Mouse (Mus musculus) hindbrain, embryonic 11.5 days (tissue): ENCODE results near the gene Sema3a. TPM values are rescaled to one million over a fixed set of nuclear protein-coding genes. Genes with fewer than 3 reads are reported as not detected.
"Not testable (repeated sequence)": the region's sequence is repeated elsewhere in the genome, so short reads cannot be mapped to it uniquely, and the experiment has no call there.

Experiments
- ATAC-seq: fragments of 200-750 bp; cut with Nextera tagmentation; 2 replicates; pipeline ENCODE4 v1.8.0; 2017; ENCODE audit warnings: mild to moderate bottlenecking, moderate TSS enrichment, moderate library complexity; ENCODE audit not compliant: low FRiP score
- DNase-seq: peaks from one replicate; pipeline ENCODE4 v3.0.0-alpha.2; 2015; ENCODE audit warnings: low spot score
- H3K27ac ChIP-seq: fragments of 300-500 bp; sonication (generic); 2 replicates; pipeline ENCODE4 v1.5.1; 2014; ENCODE audit warnings: mild to moderate bottlenecking, low read depth, low read length
- H3K27me3 ChIP-seq: fragments of 300-500 bp; sonication (generic); 2 replicates; pipeline ENCODE4 v1.6.1; 2014; ENCODE audit warnings: mild to moderate bottlenecking, low read length, moderate library complexity, mixed read lengths; ENCODE audit not compliant: control insufficient read depth, insufficient read depth
- H3K36me3 ChIP-seq: fragments of 300-500 bp; sonication (generic); 2 replicates; pipeline ENCODE4 v1.6.1; 2014; ENCODE audit warnings: mild to moderate bottlenecking, low read length, moderate library complexity, mixed read lengths; ENCODE audit not compliant: control insufficient read depth, insufficient read depth
- H3K4me1 ChIP-seq: fragments of 300-500 bp; sonication (generic); replicated peaks from 2 replicates; pipeline ENCODE4 v1.6.1; 2014; ENCODE audit warnings: low read length, mixed read lengths; ENCODE audit not compliant: control insufficient read depth, insufficient read depth
- H3K4me2 ChIP-seq: fragments of 300-500 bp; sonication (generic); replicated peaks from 2 replicates; pipeline ENCODE4 v1.6.1; 2014; ENCODE audit warnings: mild to moderate bottlenecking, low read depth, low read length
- H3K4me3 ChIP-seq: fragments of 300-500 bp; sonication (generic); 2 replicates; pipeline ENCODE4 v1.5.1; 2014; ENCODE audit warnings: low read depth, low read length
- H3K9ac ChIP-seq: fragments of 300-500 bp; sonication (generic); 2 replicates; pipeline ENCODE4 v1.6.1; 2014; ENCODE audit warnings: low read depth, low read length
- H3K9me3 ChIP-seq: fragments of 300-500 bp; sonication (generic); 2 replicates; pipeline ENCODE4 v1.6.1; 2016; ENCODE audit warnings: low read length; ENCODE audit not compliant: control insufficient read depth
- WGBS: fragments of 180-500 bp; shearing (Covaris S2); extraction: QIAGEN DNeasy Blood & Tissue Kit; methylation state at CpG from one replicate; pipeline ENCODE4 v1.1.7; 2014; 5-methylcytosine and 5-hydroxymethylcytosine counted together
- polyA plus RNA-seq: library from polyadenylated mRNA; unstranded; fragments of >200 nt; fragmentation: Nextera tagmentation; extraction: Ambion mirVana; gene quantifications from 2 replicates; pipeline ENCODE4 v1.2.1, GENCODE M21; 2014

Gene Sema3a
- polyA plus RNA-seq, 1 experiment from 2014 or later, result 28.8 TPM

DNA sequence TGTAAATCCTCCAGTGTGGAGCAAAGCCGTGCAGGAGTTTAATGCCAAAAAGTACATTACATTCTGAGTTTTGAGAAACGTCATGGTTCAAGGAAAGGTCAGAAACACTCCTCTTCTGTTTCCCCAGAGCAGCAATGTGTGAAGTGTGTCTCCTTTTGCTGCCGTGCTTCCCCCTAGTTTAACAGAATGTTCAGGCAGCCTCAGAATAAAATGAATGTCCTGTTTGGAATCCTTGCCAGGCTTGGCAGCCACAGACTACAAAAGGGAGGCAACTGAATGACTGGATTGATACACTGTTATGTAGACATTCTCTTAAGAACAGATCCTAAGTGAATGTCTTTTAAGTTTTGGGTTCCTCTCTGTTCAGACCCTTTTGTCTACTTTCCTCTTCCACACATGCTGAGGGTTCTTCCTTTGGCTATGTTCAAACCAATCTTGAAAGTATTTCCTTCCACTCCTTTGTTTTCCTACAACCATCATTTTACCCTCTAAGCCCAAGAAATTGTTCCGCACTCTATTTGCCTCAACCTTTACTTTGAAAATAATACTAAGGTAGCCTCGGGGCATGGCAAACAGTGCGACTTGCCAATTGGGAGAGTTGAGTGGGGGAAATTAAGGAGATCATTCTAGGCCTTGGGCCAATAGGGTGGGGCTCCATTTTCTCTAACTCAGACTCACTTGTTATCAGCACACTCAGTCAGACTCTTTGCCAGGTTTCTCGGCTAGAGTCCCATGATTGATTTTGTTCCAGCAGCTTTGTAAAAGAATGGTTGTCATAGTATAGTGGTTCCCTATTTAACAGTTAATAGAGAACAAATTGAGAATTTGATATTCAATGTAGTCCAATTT is 345.1 kb downstream of the Sema3a start:
- H3K27me3 ChIP-seq, result no peaks in the 10 kb centered on the region
- H3K9ac ChIP-seq, result no peak overlapping the region
- DNase-seq (no peak), ATAC-seq (no peak)
- no peak overlapping the region for H3K4me3 ChIP-seq
- H3K36me3 ChIP-seq, result no peaks in the 10 kb centered on the region
- H3K27ac ChIP-seq, result no peak overlapping the region
- no peaks in the 10 kb centered on the region for H3K4me1 ChIP-seq
- H3K4me2 ChIP-seq, result no peak overlapping the region
- no peaks in the 10 kb centered on the region for H3K9me3 ChIP-seq
- WGBS, result 67% methylated on average over 7 of the region's 7 CpGs

GRCm38 (mm10) chr5:13477653-13478052 is 352.4 kb downstream of the Sema3a start:
- Histone ChIP-seq H3K27me3 (no peaks in the 10 kb centered on the region), H3K9me3 (no peaks in the 10 kb centered on the region), H3K36me3 (no peaks in the 10 kb centered on the region), H3K4me2 (no peak overlapping the region), H3K27ac (no peak overlapping the region), H3K9ac (no peak overlapping the region), H3K4me1 (no peaks in the 10 kb centered on the region), H3K4me3 (no peak overlapping the region)
- 74% methylated on average over 1 of the region's 1 CpGs for WGBS
- DNase-seq, result no peak
- ATAC-seq, result no peak

GRCm38 (mm10) chr5:13488671-13489070 is 363.5 kb downstream of the Sema3a start:
- Histone ChIP-seq H3K4me1 (no peaks in the 10 kb centered on the region), H3K27ac (no peak overlapping the region), H3K9ac (no peak overlapping the region), H3K4me3 (no peak overlapping the region), H3K4me2 (no peak overlapping the region), H3K27me3 (no peaks in the 10 kb centered on the region), H3K36me3 (no peaks in the 10 kb centered on the region), H3K9me3 (no peaks in the 10 kb centered on the region)
- 70% methylated on average over 2 of the region's 2 CpGs for WGBS
- peak; percentile 16 for DNase-seq
- ATAC-seq, result no peak

DNA sequence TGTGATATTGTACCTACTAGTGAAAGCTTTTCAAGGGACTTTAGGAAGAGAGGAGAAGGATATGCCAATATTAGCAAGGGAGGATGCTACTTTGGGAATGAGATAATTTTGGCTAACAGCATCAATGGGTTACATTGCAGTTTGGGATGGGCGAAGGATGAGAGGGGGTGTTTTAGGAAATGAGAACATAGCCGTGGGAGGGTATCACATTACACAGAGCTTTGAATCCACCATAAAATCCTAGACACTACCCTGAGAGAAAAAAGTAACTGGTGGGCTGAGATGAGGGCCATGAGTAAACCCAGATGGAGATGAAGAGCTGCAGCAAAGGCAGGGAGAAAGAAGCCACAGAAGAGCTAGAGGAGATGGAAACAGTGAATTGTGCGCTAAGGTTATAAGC is 370.8 kb downstream of the Sema3a start:
- not testable (repeated sequence) for H3K36me3 ChIP-seq, H3K9ac ChIP-seq, H3K27ac ChIP-seq, H3K9me3 ChIP-seq, H3K27me3 ChIP-seq, H3K4me1 ChIP-seq, DNase-seq, H3K4me3 ChIP-seq, H3K4me2 ChIP-seq, ATAC-seq
- WGBS, result 81% methylated on average over 3 of the region's 3 CpGs

DNA sequence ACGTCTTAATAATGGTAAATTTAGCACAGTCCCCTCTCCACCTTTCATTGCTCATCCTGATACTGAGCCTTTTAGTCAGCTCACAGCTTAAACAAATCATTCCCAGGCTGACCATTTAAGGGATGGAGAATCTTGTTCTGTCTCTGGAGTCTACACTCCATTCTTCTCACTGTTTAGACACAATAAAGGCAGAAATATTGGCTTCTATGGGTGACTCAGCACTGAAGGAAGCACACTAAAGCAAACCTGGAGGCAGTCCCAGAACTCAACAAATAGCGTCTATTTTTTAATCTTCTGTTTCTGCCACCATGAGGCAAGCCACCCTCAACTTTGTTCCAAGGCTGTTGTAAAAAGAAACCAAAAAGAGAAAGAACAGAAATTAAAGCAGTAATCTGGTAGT is 374.6 kb downstream of the Sema3a start:
- ATAC-seq, result no peak
- Histone ChIP-seq H3K36me3 (no peaks in the 10 kb centered on the region), H3K9me3 (no peaks in the 10 kb centered on the region), H3K4me3 (no peak overlapping the region), H3K27ac (no peak overlapping the region), H3K27me3 (no peaks in the 10 kb centered on the region), H3K9ac (no peak overlapping the region), H3K4me1 (no peaks in the 10 kb centered on the region), H3K4me2 (no peak overlapping the region)
- DNase-seq, result no peak
- WGBS, result 86% methylated on average over 2 of the region's 2 CpGs

DNA sequence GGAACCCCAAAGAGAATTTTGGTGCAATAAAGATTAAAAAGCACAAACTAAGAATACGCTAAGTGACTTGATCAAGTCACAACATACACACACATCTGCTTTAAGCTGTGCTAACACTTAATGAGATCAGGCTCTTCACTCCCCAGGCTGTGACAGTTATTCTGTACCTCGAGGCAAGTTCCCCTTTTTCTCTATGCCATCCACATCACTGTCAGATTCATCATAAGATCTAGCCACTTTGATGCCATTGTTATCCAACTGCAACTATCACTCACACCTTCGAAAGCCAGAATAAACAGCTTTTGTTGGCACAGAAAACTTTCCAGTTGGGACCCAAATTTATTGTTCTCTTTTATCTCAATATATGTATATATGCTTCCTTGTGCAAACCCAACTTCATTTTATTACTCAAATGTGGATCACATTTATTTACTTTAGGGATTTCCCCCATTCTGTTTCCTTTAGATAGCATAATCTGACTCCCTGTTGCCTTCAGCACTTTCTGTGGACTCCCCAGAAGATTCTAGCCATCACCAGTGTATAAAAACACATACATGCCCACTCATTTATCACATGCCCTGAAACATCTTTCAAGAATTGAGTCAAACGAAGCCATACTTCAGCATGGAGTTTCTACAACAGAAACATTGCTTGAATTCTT is 380.8 kb downstream of the Sema3a start:
- Histone ChIP-seq H3K36me3 (no peaks in the 10 kb centered on the region), H3K9ac (no peak overlapping the region), H3K27ac (no peak overlapping the region), H3K4me2 (no peak overlapping the region), H3K4me3 (no peak overlapping the region), H3K4me1 (no peaks in the 10 kb centered on the region), H3K27me3 (no peaks in the 10 kb centered on the region), H3K9me3 (no peaks in the 10 kb centered on the region)
- 76% methylated on average over 4 of the region's 4 CpGs for WGBS
- ATAC-seq (no peak), DNase-seq (no peak)

DNA sequence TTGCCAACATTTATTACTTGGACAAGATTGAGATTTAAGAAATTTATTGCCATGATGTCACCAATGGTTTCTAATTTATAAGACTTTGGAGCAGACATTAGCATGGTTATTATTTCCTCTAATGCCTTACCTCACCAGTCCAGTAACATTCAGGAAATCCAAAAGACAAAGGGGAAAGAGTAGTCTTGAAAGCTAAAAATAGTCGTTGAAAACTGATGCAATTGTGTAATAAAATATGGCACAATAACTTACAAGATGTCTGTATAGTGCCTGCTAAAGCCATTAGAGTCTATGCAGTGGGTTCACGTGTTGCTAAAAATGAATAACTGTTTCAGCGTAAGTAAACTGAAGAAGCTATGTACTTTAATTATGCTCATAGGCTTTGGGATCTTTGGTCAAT is 383.9 kb downstream of the Sema3a start:
- no peak for ATAC-seq
- Histone ChIP-seq H3K4me2 (no peak overlapping the region), H3K9ac (no peak overlapping the region), H3K9me3 (no peaks in the 10 kb centered on the region), H3K36me3 (no peaks in the 10 kb centered on the region), H3K27ac (no peak overlapping the region), H3K4me1 (no peaks in the 10 kb centered on the region), H3K4me3 (no peak overlapping the region), H3K27me3 (no peaks in the 10 kb centered on the region)
- DNase-seq, result no peak
- WGBS, result 84% methylated on average over 3 of the region's 3 CpGs

GRCm38 (mm10) chr5:13517018-13517417 is 391.8 kb downstream of the Sema3a start:
- Histone ChIP-seq H3K4me1 (no peaks in the 10 kb centered on the region), H3K4me3 (no peak overlapping the region), H3K36me3 (no peaks in the 10 kb centered on the region), H3K9me3 (no peaks in the 10 kb centered on the region), H3K4me2 (no peak overlapping the region), H3K9ac (no peak overlapping the region), H3K27me3 (no peaks in the 10 kb centered on the region), H3K27ac (no peak overlapping the region)
- 93% methylated on average over 4 of the region's 4 CpGs for WGBS
- DNase-seq, result no peak
- no peak for ATAC-seq

GRCm38 (mm10) chr5:13525597-13525996 is 400.4 kb downstream of the Sema3a start:
- DNase-seq (no peak), ATAC-seq (no peak)
- WGBS, result 78% methylated on average over 3 of the region's 3 CpGs
- H3K36me3 ChIP-seq, result no peaks in the 10 kb centered on the region
- no peak overlapping the region for H3K9ac ChIP-seq
- no peak overlapping the region for H3K4me2 ChIP-seq
- H3K9me3 ChIP-seq, result no peaks in the 10 kb centered on the region
- H3K27ac ChIP-seq, result no peak overlapping the region
- H3K27me3 ChIP-seq, result no peaks in the 10 kb centered on the region; the same call in 1 of the 2 replicates
- no peak overlapping the region for H3K4me3 ChIP-seq
- H3K4me1 ChIP-seq, result no peaks in the 10 kb centered on the region; the same call in 1 of the 2 replicates
